Comparison of ENCODE assay signal across 7 mouse cellular contexts in genomic region chr2:32236760-32237487, GRCm38 (mm10). TPM values are rescaled to one million over a fixed set of nuclear protein-coding genes. Genes with fewer than 3 reads are reported as not detected.
DNase-seq lines count a peak whose midpoint lies in the region; ATAC-seq and TF ChIP-seq lines count a peak whose summit lies in the region.

No protein-coding gene starts in this region.

- 0% methylated on average over 20 of the region's 20 CpGs for WGBS in kidney, adult 2 months
- under 1% methylated on average over 20 of the region's 20 CpGs for WGBS in liver, embryonic 15.5 days (ENCODE audit: insufficient replicate concordance)
- WGBS in neural tube, embryonic 11.5 days = under 1% methylated on average over 20 of the region's 20 CpGs

- peak overlapping the region; percentile 89 for H3K4me2 ChIP-seq in liver, embryonic 15.5 days
- H3K4me2 ChIP-seq in neural tube, embryonic 11.5 days (ENCODE audit: low read depth) = peak overlapping the region; percentile 88

- no peaks in the 10 kb centered on the region for H3K36me3 ChIP-seq in kidney, adult 2 months (ENCODE audit: control insufficient read depth, insufficient read depth, low read length)
- peaks cover 45% of the 10 kb centered on the region for H3K36me3 ChIP-seq in liver, embryonic 15.5 days (replicated peaks)
- peaks cover 4% of the 10 kb centered on the region for H3K36me3 ChIP-seq in neural tube, embryonic 11.5 days (ENCODE audit: control insufficient read depth, insufficient read depth, low read length)

- no peak overlapping the region for H3K27ac ChIP-seq in cortical plate, adult 2 months (ENCODE audit: insufficient read depth, low read length)
- H3K27ac ChIP-seq in kidney, adult 2 months (ENCODE audit: insufficient read depth, low read depth, low read length) = peak overlapping the region; percentile 41
- H3K27ac ChIP-seq in liver, embryonic 15.5 days (replicated peaks) = peak overlapping the region; percentile 86
- no peak overlapping the region for H3K27ac ChIP-seq in neural tube, embryonic 11.5 days (ENCODE audit: low read depth, low read length)

- peak; percentile 18; the same call in 1 of the 2 replicates for TF ChIP-seq CTCF in cortical plate, adult 2 months (IDR thresholded peaks at IDR 0.05; ENCODE audit: extremely low read depth, insufficient read depth, low read length)
- TF ChIP-seq CTCF in kidney, adult 2 months (conservative IDR thresholded peaks at IDR 0.05; ENCODE audit: insufficient read depth, insufficient read length, low read depth, low read length) = peak; percentile 32

- ATAC-seq in liver, embryonic 15.5 days (ENCODE audit: insufficient read depth) = peak; percentile 53
- ATAC-seq in neural tube, embryonic 11.5 days (ENCODE audit: insufficient read depth, low FRiP score, low TSS enrichment) = peak; percentile 28; the same call in 1 of the 2 replicates

- peak overlapping the region; percentile 69 for H3K9ac ChIP-seq in liver, embryonic 15.5 days
- peak overlapping the region; percentile 72 for H3K9ac ChIP-seq in neural tube, embryonic 11.5 days (ENCODE audit: low read length)

- peak; percentile 53 for DNase-seq in CD4-positive helper T cell, adult 2 months (ENCODE audit: low read depth, low spot score)
- peak; percentile 78 for DNase-seq in Muller cell, postnatal 12 days (ENCODE audit: inconsistent ontology term)
- DNase-seq in heart, adult 8-10 months (ENCODE audit: low spot score) = peak; percentile 65
- DNase-seq in kidney, adult 2 months = peak; percentile 82
- peak; percentile 52 for DNase-seq in neural tube, embryonic 11.5 days (ENCODE audit: low spot score)

- H3K4me3 ChIP-seq in cortical plate, adult 2 months (ENCODE audit: insufficient read depth, low read length) = peak overlapping the region; percentile 63
- peak overlapping the region; percentile 56 for H3K4me3 ChIP-seq in kidney, adult 2 months (ENCODE audit: insufficient read depth, low read depth, low read length)
- H3K4me3 ChIP-seq in liver, embryonic 15.5 days (replicated peaks) = peak overlapping the region; percentile 65
- H3K4me3 ChIP-seq in neural tube, embryonic 11.5 days (ENCODE audit: low read depth, low read length) = peak overlapping the region; percentile 60

- peaks cover 3% of the 10 kb centered on the region; the same call in 1 of the 2 replicates for H3K4me1 ChIP-seq in cortical plate, adult 2 months (ENCODE audit: control insufficient read depth, insufficient read depth, low read length)
- no peaks in the 10 kb centered on the region; the same call in 1 of the 2 replicates for H3K4me1 ChIP-seq in kidney, adult 2 months (ENCODE audit: control insufficient read depth, insufficient read depth, low read length)
- peaks cover 43% of the 10 kb centered on the region for H3K4me1 ChIP-seq in liver, embryonic 15.5 days (replicated peaks)
- peaks cover 8% of the 10 kb centered on the region for H3K4me1 ChIP-seq in neural tube, embryonic 11.5 days (ENCODE audit: control insufficient read depth, insufficient read depth, low read length)

- no peak for TF ChIP-seq POLR2A in cortical plate, adult 2 months (IDR thresholded peaks at IDR 0.05; ENCODE audit: extremely low read depth, insufficient read depth, low read length)
- no peak for TF ChIP-seq POLR2A in kidney, adult 2 months (IDR thresholded peaks at IDR 0.05; ENCODE audit: low read depth, low read length)

- H3K27me3 ChIP-seq in kidney, adult 2 months (replicated peaks; ENCODE audit: control insufficient read depth, insufficient read depth, low read length) = no peaks in the 10 kb centered on the region
- no peaks in the 10 kb centered on the region for H3K27me3 ChIP-seq in liver, embryonic 15.5 days
- H3K27me3 ChIP-seq in neural tube, embryonic 11.5 days (ENCODE audit: control insufficient read depth, insufficient read depth, low read length) = no peaks in the 10 kb centered on the region

- no peaks in the 10 kb centered on the region for H3K9me3 ChIP-seq in liver, embryonic 15.5 days (replicated peaks)
- no peaks in the 10 kb centered on the region for H3K9me3 ChIP-seq in neural tube, embryonic 11.5 days (ENCODE audit: control insufficient read depth, low read length)

RNA-seq across cellular contexts. Expression of gene Pomt1, which starts 0.5 kb away (rescaled TPM):
- polyA plus RNA-seq in cortical plate, adult 2 months (2012; rRNA removed) = 16.8 and 19.1 TPM in 2 replicates
- total RNA-seq in heart, adult 8-10 months (2022) = 10 to 100 TPM; 12.5 to 15.0 (median 14.0) TPM
- polyA plus RNA-seq in kidney, adult 2 months (2012; rRNA removed) = 30.2 and 37.2 TPM in 2 replicates
- polyA plus RNA-seq in liver, embryonic 15.5 days (2015; fragmentation: Nextera tagmentation; extraction: Ambion mirVana) = 11.9 and 14.9 TPM in 2 replicates
- 20.7 and 20.8 TPM in 2 replicates for polyA plus RNA-seq in neural tube, embryonic 11.5 days (2014; fragmentation: Nextera tagmentation; extraction: Ambion mirVana)

RNA-seq across cellular contexts. Expression of gene Uck1, which starts 23.0 kb away (rescaled TPM):
- 60.1 and 65.2 TPM in 2 replicates for polyA plus RNA-seq in cortical plate, adult 2 months (2012; rRNA removed)
- 10 to 100 TPM; 22.9 to 24.5 (median 23.3) TPM for total RNA-seq in heart, adult 8-10 months (2022)
- polyA plus RNA-seq in kidney, adult 2 months (2012; rRNA removed) = 134 and 147 TPM in 2 replicates
- polyA plus RNA-seq in liver, embryonic 15.5 days (2015; fragmentation: Nextera tagmentation; extraction: Ambion mirVana) = 24.9 and 33.4 TPM in 2 replicates
- 66.1 and 68.9 TPM in 2 replicates for polyA plus RNA-seq in neural tube, embryonic 11.5 days (2014; fragmentation: Nextera tagmentation; extraction: Ambion mirVana)

RNA-seq across cellular contexts. Expression of gene Golga2, which starts 50.3 kb away (rescaled TPM):
- 60.1 and 65.0 TPM in 2 replicates for polyA plus RNA-seq in cortical plate, adult 2 months (2012; rRNA removed)
- total RNA-seq in heart, adult 8-10 months (2022) = 10 to 100 TPM; 75.1 to 88.9 (median 80.2) TPM
- polyA plus RNA-seq in kidney, adult 2 months (2012; rRNA removed) = 30.8 and 31.2 TPM in 2 replicates
- polyA plus RNA-seq in liver, embryonic 15.5 days (2015; fragmentation: Nextera tagmentation; extraction: Ambion mirVana) = 7.9 and 10.2 TPM in 2 replicates
- 22.1 and 23.8 TPM in 2 replicates for polyA plus RNA-seq in neural tube, embryonic 11.5 days (2014; fragmentation: Nextera tagmentation; extraction: Ambion mirVana)

RNA-seq across cellular contexts. Expression of gene Swi5, which starts 51.0 kb away (rescaled TPM):
- polyA plus RNA-seq in cortical plate, adult 2 months (2012; rRNA removed) = 256 and 268 TPM in 2 replicates
- total RNA-seq in heart, adult 8-10 months (2022) = 100 to 1,000 TPM; 221 to 257 (median 231) TPM
- polyA plus RNA-seq in kidney, adult 2 months (2012; rRNA removed) = 191 and 242 TPM in 2 replicates
- 156 and 158 TPM in 2 replicates for polyA plus RNA-seq in liver, embryonic 15.5 days (2015; fragmentation: Nextera tagmentation; extraction: Ambion mirVana)
- 330 and 385 TPM in 2 replicates for polyA plus RNA-seq in neural tube, embryonic 11.5 days (2014; fragmentation: Nextera tagmentation; extraction: Ambion mirVana)

Comparison
In these comparisons a context has a peak if more than half of its experiments do, and no peak if none do; other contexts are left out.
1. H3K27ac ChIP-seq: peak in kidney, adult 2 months (single experiment) and liver, embryonic 15.5 days (single experiment); none in cortical plate, adult 2 months (single experiment) and neural tube, embryonic 11.5 days (single experiment).
2. Peak in every context shown above with its lines, with median percentiles within 50 percentile points of each other: DNase-seq and H3K4me3 ChIP-seq.